Mouse (Mus musculus) brain, embryonic 14.5 days (tissue): ENCODE data around the gene Pou3f1.

Experiments used
- CTCF ChIP-seq: fragments of 200-500 bp; IDR thresholded peaks from 2 replicates; pipeline ENCODE4 v1.5.1; 2012; ENCODE audit warnings: inconsistent platforms, mild to moderate bottlenecking, moderate library complexity, borderline replicate concordance; ENCODE audit not compliant: insufficient read depth, insufficient read length; ENCODE audit errors: extremely low read depth
- POLR2A ChIP-seq: fragments of 200-500 bp; IDR thresholded peaks from 2 replicates; pipeline ENCODE4 v1.6.1; 2012; ENCODE audit warnings: mild to moderate bottlenecking, inconsistent platforms, borderline replicate concordance; ENCODE audit not compliant: poor library complexity, insufficient read depth, insufficient read length, severe bottlenecking; ENCODE audit errors: extremely low read depth

- no peak for TF ChIP-seq CTCF
- TF ChIP-seq POLR2A = no peak
Observed at GRCm38 (mm10) chr4:124660603-124661002, 4.0 kb downstream of the Pou3f1 start.
